Mouse (Mus musculus): ENCODE data around the gene Tbx15. TPM values are rescaled to one million over a fixed set of nuclear protein-coding genes. Genes with fewer than 3 reads are reported as not detected.

The Tbx15 gene
- total and polyA plus RNA-seq, 2 experiments from 2014 or later = 0.64 to 4.3 TPM

DNA sequence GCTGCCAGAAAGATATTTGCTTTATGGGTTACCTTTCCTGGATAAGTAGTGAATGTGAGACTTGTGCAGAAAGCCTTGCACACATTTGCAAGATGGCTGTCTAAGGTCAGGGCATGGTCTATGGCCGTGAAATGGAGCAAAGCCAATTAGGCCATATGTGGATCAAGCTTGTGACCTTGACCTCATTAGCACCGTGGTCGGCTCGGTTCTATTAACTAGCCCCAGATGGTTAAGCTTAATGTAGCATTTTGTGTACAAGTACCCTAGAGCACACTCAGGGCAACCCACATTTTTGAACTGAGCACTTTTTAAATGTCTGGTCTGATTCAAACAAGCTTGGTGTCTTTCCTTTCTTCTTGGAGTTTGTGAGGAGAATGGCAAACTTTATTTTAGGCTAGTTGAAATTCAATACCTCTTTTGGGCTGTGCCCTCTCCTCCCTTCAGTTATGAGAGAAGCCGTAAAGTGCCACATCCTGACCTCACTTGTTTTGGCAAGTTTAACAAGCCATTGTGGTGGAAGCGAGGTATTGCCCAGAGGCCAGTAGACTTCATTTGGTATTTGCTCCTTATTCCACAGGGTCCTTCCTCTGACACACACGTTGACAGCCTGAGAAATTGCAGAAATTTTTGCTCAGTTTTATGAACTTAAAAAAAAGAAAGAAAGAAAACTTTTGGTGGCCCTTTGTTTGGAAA is 71.9 kb downstream of the Tbx15 start:
- H3K4me1 ChIP-seq (ENCODE audit: insufficient read depth, low read length) = no peaks in the 10 kb centered on the region
- H3K36me3 ChIP-seq (ENCODE audit: insufficient read depth, low read length) = no peaks in the 10 kb centered on the region
- TF ChIP-seq CTCF (IDR thresholded peaks at IDR 0.05; ENCODE audit: low read depth) = no peak
- H3K4me2 ChIP-seq (ENCODE audit: low read depth, low read length) = no peak overlapping the region
- H3K27ac ChIP-seq = no peak overlapping the region
- ATAC-seq (no peak), DNase-seq (ENCODE audit: low spot score) (no peak)
- H3K4me3 ChIP-seq (ENCODE audit: low read length) = no peak overlapping the region
- no peaks in the 10 kb centered on the region for H3K27me3 ChIP-seq (ENCODE audit: insufficient read depth, low read length)
- H3K9ac ChIP-seq (replicated peaks; ENCODE audit: low read length) = no peak overlapping the region
- 59% methylated on average over 7 of the region's 7 CpGs for WGBS
- H3K9me3 ChIP-seq (ENCODE audit: low read length) = no peaks in the 10 kb centered on the region

DNA sequence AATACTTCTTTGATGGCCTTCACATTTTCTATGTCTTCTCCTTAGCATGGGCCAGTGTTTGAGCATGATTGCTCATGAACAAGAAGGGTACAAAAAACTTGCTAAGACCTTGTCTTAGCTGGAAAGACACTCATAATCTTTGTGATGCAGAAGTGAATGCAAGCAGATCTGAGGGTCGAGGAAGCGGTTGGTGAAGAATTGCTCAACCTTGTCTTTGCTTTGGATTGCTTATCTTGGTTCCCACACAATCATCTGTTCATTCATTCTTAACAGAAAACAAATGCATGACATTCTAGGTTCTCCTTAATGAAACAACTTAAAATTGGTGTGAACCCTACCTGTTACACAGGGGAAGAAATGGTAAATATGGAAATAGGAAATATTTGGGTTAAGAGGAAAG is 82.2 kb downstream of the Tbx15 start:
- Histone ChIP-seq H3K9me3 (ENCODE audit: low read length) (no peaks in the 10 kb centered on the region), H3K4me3 (ENCODE audit: low read length) (no peak overlapping the region), H3K4me2 (ENCODE audit: low read depth, low read length) (no peak overlapping the region), H3K27me3 (ENCODE audit: insufficient read depth, low read length) (no peaks in the 10 kb centered on the region), H3K27ac (no peak overlapping the region), H3K4me1 (ENCODE audit: insufficient read depth, low read length) (no peaks in the 10 kb centered on the region), H3K9ac (replicated peaks; ENCODE audit: low read length) (no peak overlapping the region), H3K36me3 (ENCODE audit: insufficient read depth, low read length) (no peaks in the 10 kb centered on the region)
- DNase-seq (ENCODE audit: low spot score) (no peak), ATAC-seq (no peak)
- 97% methylated on average over 2 of the region's 2 CpGs for WGBS
- TF ChIP-seq CTCF (IDR thresholded peaks at IDR 0.05; ENCODE audit: low read depth) = no peak

DNA sequence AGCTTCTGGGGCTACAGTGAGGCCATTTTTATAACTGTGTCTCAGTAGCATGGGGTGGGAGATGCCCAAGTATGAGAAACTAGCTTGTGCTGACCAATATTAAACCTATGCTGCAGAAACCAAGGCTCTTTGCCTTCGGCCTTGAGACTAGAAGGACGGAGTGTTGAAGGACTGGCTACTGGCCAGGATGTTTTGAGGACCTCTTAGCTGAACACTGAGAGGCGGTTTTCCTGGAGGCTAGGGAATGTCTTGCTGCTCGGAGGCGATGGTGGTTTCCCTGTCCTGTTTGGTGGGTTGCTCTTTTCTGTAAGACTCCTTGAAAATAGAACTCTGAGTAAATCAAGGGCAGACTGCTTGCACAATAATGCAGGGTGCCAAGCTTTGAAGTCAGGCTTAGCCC is 89.1 kb downstream of the Tbx15 start:
- no peak for TF ChIP-seq CTCF (IDR thresholded peaks at IDR 0.05; ENCODE audit: low read depth)
- no peak overlapping the region for H3K9ac ChIP-seq (replicated peaks; ENCODE audit: low read length)
- DNase-seq (ENCODE audit: low spot score) = no peak
- H3K36me3 ChIP-seq (ENCODE audit: insufficient read depth, low read length) = no peaks in the 10 kb centered on the region
- no peaks in the 10 kb centered on the region for H3K9me3 ChIP-seq (ENCODE audit: low read length)
- no peaks in the 10 kb centered on the region for H3K27me3 ChIP-seq (ENCODE audit: insufficient read depth, low read length)
- no peaks in the 10 kb centered on the region for H3K4me1 ChIP-seq (ENCODE audit: insufficient read depth, low read length)
- H3K27ac ChIP-seq = no peak overlapping the region
- H3K4me3 ChIP-seq (ENCODE audit: low read length) = no peak overlapping the region
- 84% methylated on average over 5 of the region's 5 CpGs for WGBS
- H3K4me2 ChIP-seq (ENCODE audit: low read depth, low read length) = no peak overlapping the region
- no peak for ATAC-seq

DNA sequence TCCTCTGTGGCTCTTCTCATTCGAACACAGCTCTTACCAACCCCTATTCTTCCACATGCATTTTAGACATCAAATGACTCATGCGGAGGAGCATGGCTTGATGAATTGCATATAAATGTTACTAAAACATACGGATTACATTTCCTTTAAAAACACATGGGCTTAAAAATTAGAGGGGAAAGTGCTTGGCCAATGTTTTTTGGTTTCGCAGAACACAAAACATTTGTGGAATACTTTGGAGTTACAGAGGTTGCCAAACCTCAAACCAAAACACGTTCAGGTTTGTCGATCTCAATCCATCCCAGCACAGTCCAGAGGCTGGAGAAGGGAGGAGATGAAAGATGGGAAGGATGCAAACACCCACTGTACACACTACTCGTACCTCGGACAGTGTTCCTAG is 90.9 kb downstream of the Tbx15 start:
- DNase-seq (ENCODE audit: low spot score) (no peak), ATAC-seq (no peak)
- Histone ChIP-seq H3K4me3 (ENCODE audit: low read length) (no peak overlapping the region), H3K4me2 (ENCODE audit: low read depth, low read length) (no peak overlapping the region), H3K27ac (no peak overlapping the region), H3K27me3 (ENCODE audit: insufficient read depth, low read length) (no peaks in the 10 kb centered on the region), H3K36me3 (ENCODE audit: insufficient read depth, low read length) (no peaks in the 10 kb centered on the region), H3K9ac (replicated peaks; ENCODE audit: low read length) (no peak overlapping the region), H3K4me1 (ENCODE audit: insufficient read depth, low read length) (no peaks in the 10 kb centered on the region), H3K9me3 (ENCODE audit: low read length) (no peaks in the 10 kb centered on the region)
- 88% methylated on average over 8 of the region's 8 CpGs for WGBS
- TF ChIP-seq CTCF (IDR thresholded peaks at IDR 0.05; ENCODE audit: low read depth) = no peak

DNA sequence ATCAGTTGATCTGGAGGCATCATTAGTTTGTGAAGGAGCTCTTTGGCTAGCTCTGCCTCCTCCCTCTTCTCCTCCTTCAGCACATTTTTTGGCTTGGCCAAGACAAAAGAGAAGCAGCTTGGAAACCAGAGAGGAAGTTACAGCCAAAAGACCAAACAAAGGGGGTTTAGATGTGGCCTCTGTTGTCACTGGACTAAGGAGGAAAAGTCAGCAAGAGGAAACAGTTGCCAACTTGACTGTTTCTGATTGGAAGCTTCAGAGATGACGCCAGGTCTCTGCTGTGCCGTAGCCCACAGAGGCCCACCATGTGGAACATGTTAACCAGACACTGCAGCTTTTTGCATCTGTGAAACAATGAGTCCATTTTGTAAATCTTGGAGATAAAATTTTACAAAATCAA is 96.7 kb downstream of the Tbx15 start:
- no peaks in the 10 kb centered on the region for H3K27me3 ChIP-seq (ENCODE audit: insufficient read depth, low read length)
- H3K9me3 ChIP-seq (ENCODE audit: low read length) = no peaks in the 10 kb centered on the region
- H3K27ac ChIP-seq = no peak overlapping the region
- TF ChIP-seq CTCF (IDR thresholded peaks at IDR 0.05; ENCODE audit: low read depth) = no peak
- DNase-seq (ENCODE audit: low spot score) (peak; percentile 1), ATAC-seq (no peak)
- no peaks in the 10 kb centered on the region for H3K4me1 ChIP-seq (ENCODE audit: insufficient read depth, low read length)
- no peak overlapping the region for H3K4me2 ChIP-seq (ENCODE audit: low read depth, low read length)
- H3K4me3 ChIP-seq (ENCODE audit: low read length) = no peak overlapping the region
- no peak overlapping the region for H3K9ac ChIP-seq (replicated peaks; ENCODE audit: low read length)
- 53% methylated on average over 2 of the region's 2 CpGs for WGBS
- H3K36me3 ChIP-seq (ENCODE audit: insufficient read depth, low read length) = no peaks in the 10 kb centered on the region

DNA sequence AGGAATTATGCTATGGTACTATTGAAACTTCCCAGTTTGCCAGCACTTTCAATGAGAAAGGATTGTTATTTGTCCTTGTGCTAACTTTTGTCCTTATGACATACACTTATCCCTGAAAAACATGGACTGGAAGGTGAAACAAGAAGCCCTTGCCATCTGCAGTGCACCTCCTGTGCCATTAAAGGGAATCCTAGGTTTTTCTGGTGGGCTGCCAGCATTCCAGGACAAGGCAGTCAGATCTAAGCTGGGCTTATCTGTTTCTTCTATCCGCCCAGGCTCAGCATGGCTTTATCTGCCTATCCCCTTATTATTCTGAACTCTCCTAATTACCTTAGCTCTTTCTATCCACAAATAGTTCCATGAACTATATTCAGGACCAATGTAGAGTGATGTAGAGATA is 98.6 kb downstream of the Tbx15 start:
- Histone ChIP-seq H3K36me3 (ENCODE audit: insufficient read depth, low read length) (no peaks in the 10 kb centered on the region), H3K4me3 (ENCODE audit: low read length) (no peak overlapping the region), H3K4me1 (ENCODE audit: insufficient read depth, low read length) (no peaks in the 10 kb centered on the region), H3K9ac (replicated peaks; ENCODE audit: low read length) (no peak overlapping the region), H3K9me3 (ENCODE audit: low read length) (no peaks in the 10 kb centered on the region), H3K27ac (no peak overlapping the region), H3K4me2 (ENCODE audit: low read depth, low read length) (no peak overlapping the region), H3K27me3 (ENCODE audit: insufficient read depth, low read length) (no peaks in the 10 kb centered on the region)
- TF ChIP-seq CTCF (IDR thresholded peaks at IDR 0.05; ENCODE audit: low read depth) = no peak
- DNase-seq (ENCODE audit: low spot score) = no peak
- WGBS = 65% methylated on average over 1 of the region's 1 CpGs
- ATAC-seq = no peak

DNA sequence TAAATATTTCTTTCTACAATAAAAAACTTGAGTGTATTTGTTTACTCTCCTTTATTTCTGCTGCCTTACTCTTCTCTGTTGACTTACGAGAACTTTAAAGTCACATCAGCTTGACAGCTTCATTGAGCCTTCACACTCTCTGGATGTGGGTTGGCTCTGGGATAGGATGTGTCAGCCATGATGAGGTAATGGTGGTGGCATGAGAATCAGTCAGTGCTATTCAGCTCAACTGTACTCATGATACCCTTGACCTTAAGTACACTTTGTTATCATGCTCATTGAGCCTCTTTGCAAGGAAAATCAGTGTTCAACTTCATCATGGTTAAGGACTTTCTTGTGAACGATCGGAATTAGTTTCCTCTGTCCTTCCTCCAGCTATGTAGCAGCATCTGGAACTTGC is 99.8 kb downstream of the Tbx15 start:
- H3K9me3 ChIP-seq (ENCODE audit: low read length) = no peaks in the 10 kb centered on the region
- H3K9ac ChIP-seq (replicated peaks; ENCODE audit: low read length) = no peak overlapping the region
- 92% methylated on average over 3 of the region's 3 CpGs for WGBS
- TF ChIP-seq CTCF (IDR thresholded peaks at IDR 0.05; ENCODE audit: low read depth) = no peak
- ATAC-seq (no peak), DNase-seq (ENCODE audit: low spot score) (no peak)
- no peaks in the 10 kb centered on the region for H3K36me3 ChIP-seq (ENCODE audit: insufficient read depth, low read length)
- no peaks in the 10 kb centered on the region for H3K4me1 ChIP-seq (ENCODE audit: insufficient read depth, low read length)
- H3K27me3 ChIP-seq (ENCODE audit: insufficient read depth, low read length) = no peaks in the 10 kb centered on the region
- H3K4me3 ChIP-seq (ENCODE audit: low read length) = no peak overlapping the region
- H3K4me2 ChIP-seq (ENCODE audit: low read depth, low read length) = no peak overlapping the region
- no peak overlapping the region for H3K27ac ChIP-seq

Measured in hindbrain, postnatal 0 days (tissue).